Mouse (Mus musculus) ES-E14 (cell line): ENCODE results near the gene Rpl37. TPM values are rescaled to one million over a fixed set of nuclear protein-coding genes. Genes with fewer than 3 reads are reported as not detected.

Source experiments
- DNase-seq: peaks from one replicate; pipeline ENCODE4 v3.0.0-alpha.2; 2013; ENCODE audit warnings: low read depth, low spot score
- H3K27ac ChIP-seq: 2 replicates; pipeline ENCODE4 v1.5.1; 2012; ENCODE audit warnings: low read depth, mild to moderate bottlenecking, low read length, moderate library complexity, mixed read lengths; ENCODE audit not compliant: poor library complexity, insufficient read depth, severe bottlenecking
- H3K36me3 ChIP-seq: 2 replicates; pipeline ENCODE4 v1.6.1; 2012; ENCODE audit warnings: mild to moderate bottlenecking, low read length, moderate library complexity, mixed read lengths; ENCODE audit not compliant: control insufficient read depth, poor library complexity, insufficient read depth, severe bottlenecking
- H3K4me1 ChIP-seq, 2 experiments: fragments of 150-350 bp in 1 of 2; sonication (generic) in 1 of 2; 2 replicates each; pipeline ENCODE4 v1.6.1; 2012; ENCODE audit warnings: low read length in 2 of 2, mild to moderate bottlenecking in 1 of 2, mixed read lengths in 1 of 2; ENCODE audit not compliant: control insufficient read depth in 2 of 2, insufficient read depth in 2 of 2, poor library complexity in 1 of 2
- H3K4me3 ChIP-seq, 2 experiments: fragments of 150-350 bp in 1 of 2; sonication (generic) in 1 of 2; 2 replicates each; pipeline ENCODE4 v1.5.1; 2012; ENCODE audit warnings: low read length in 2 of 2, low read depth in 1 of 2, mild to moderate bottlenecking in 1 of 2, mixed read lengths in 1 of 2; ENCODE audit not compliant: insufficient read depth in 1 of 2, poor library complexity in 1 of 2, severe bottlenecking in 1 of 2
- H3K9ac ChIP-seq: 2 replicates; pipeline ENCODE4 v1.6.1; 2012; ENCODE audit warnings: low read depth, mild to moderate bottlenecking, low read length, mixed read lengths; ENCODE audit not compliant: poor library complexity, insufficient read depth, severe bottlenecking
- H3K9me3 ChIP-seq: fragments of 150-350 bp; sonication (generic); 2 replicates; pipeline ENCODE4 v1.6.1; 2012; ENCODE audit warnings: low read depth, mild to moderate bottlenecking, low read length; ENCODE audit not compliant: control insufficient read depth, insufficient read depth
- CHD2 ChIP-seq: IDR thresholded peaks from 2 replicates; pipeline ENCODE4 v1.6.1; 2014; ENCODE audit warnings: mild to moderate bottlenecking, low read depth, low read length, inconsistent platforms
- HCFC1 ChIP-seq: IDR thresholded peaks from 2 replicates; pipeline ENCODE4 v1.6.1; 2012; ENCODE audit warnings: low read length, inconsistent platforms, borderline replicate concordance; ENCODE audit not compliant: insufficient read depth
- MAFK ChIP-seq: IDR thresholded peaks from 2 replicates; pipeline ENCODE4 v1.6.1; 2014; ENCODE audit warnings: mild to moderate bottlenecking, low read depth, low read length, inconsistent platforms; ENCODE audit not compliant: insufficient read depth
- ZC3H11A ChIP-seq: IDR thresholded peaks from 2 replicates; pipeline ENCODE4 v1.6.1; 2012; ENCODE audit warnings: low read depth, mild to moderate bottlenecking, inconsistent platforms, low read length, borderline replicate concordance
- ZNF384 ChIP-seq: IDR thresholded peaks from 2 replicates; pipeline ENCODE4 v1.6.1; 2012; ENCODE audit warnings: low read depth, low read length, inconsistent platforms
- in situ Hi-C, 2 experiments: fragments of 600-800 bp; cut with MboI; formaldehyde crosslinking; loops; one replicate each; pipeline ENCODE4 v1.15.1; 2025; ENCODE audit warnings: low sequenced_read_pairs in 2 of 2, inconsistent platforms in 1 of 2; ENCODE audit not compliant: unreplicated experiment in 2 of 2
- total RNA-seq: library from RNA; depleted of rRNA; stranded (reverse); fragments of 300-350 nt; gene quantifications from 2 replicates; pipeline ENCODE4 v1.2.3, GENCODE M21; 2012

The Rpl37 gene
- total RNA-seq, 1 experiment, result 1,373 TPM

DNA sequence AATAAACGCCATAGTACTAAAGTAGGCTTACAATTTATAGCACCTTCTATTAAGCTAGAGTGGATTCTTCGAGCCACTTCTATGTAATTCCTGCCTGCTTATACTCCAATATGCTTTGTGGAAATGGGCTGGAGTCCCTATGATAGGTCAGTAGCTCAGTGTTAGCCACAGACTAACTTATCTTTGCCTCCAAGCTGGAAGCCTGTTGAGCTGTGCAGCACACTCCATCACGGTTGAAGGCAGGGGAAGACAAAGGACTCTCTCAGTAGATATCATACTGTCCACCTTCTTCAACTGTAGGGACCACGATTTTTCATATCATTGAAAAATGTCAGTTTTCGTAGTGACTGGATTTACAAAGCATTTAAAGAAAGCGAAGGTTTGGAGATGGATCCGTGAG, 23.4 kb downstream of the Rpl37 start:
- H3K4me1 ChIP-seq, result peaks cover 4 to 7% of the 10 kb centered on the region in 2 experiments; a peak in 3 of 4 replicates
- H3K9me3 ChIP-seq, result no peaks in the 10 kb centered on the region
- in situ Hi-C loops, result no loop called here
- no peak overlapping the region for H3K4me3 ChIP-seq
- TF ChIP-seq ZNF384, result no peak
- no peak for TF ChIP-seq MAFK
- TF ChIP-seq ZC3H11A, result no peak
- TF ChIP-seq CHD2, result no peak
- TF ChIP-seq HCFC1, result no peak
- no peak overlapping the region for H3K9ac ChIP-seq
- no peak for DNase-seq
- no peak overlapping the region for H3K27ac ChIP-seq
- no peaks in the 10 kb centered on the region for H3K36me3 ChIP-seq

DNA sequence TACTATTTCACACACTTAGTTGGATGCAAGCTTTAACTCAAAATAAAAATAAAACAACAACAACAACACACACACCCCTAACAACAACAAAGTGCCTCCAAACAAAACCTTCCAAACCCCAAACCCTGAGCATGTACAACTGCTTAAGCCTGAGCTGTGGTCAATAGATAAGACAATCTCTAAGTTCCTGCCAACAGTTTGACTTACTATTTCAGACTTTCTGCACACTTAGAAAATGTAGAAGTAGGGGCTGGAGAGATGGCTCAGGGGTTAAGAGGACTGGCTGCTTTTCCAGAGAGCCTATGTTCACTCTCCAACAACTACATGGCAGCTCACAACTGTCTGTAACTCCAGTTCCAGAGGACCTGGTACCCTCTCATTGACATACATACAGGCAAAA, 23.9 kb downstream of the Rpl37 start:
- Histone ChIP-seq H3K27ac (no peak overlapping the region), H3K4me1 (peaks cover 4 to 10% of the 10 kb centered on the region in 2 experiments; a peak in 3 of 4 replicates), H3K4me3 (no peak overlapping the region), H3K9ac (no peak overlapping the region), H3K36me3 (no peaks in the 10 kb centered on the region), H3K9me3 (no peaks in the 10 kb centered on the region)
- TF ChIP-seq ZC3H11A (no peak), MAFK (no peak), HCFC1 (no peak), CHD2 (no peak), ZNF384 (no peak)
- in situ Hi-C loops, result no loop called here
- no peak for DNase-seq

DNA sequence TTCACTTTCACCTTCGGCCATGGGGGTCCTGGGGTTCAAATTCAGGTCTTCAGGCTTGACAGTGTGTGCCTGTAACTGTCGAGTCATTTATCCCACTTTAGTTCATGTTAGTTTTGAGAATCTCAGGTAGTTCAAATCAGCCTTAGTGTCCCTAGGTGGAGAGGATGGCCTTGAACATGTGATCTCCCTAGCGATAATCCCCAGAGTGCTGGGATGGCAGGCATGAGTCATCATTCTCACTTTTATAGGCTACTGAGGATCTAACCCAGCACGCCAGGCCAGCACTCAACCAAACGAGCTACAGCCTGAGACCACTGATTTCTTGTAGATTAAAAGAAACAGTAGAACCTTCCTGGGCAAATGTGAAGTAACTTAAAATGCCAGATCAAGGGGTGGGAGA, 25.6 kb downstream of the Rpl37 start:
- Histone ChIP-seq H3K4me3 (no peak overlapping the region), H3K9me3 (no peaks in the 10 kb centered on the region), H3K9ac (no peak overlapping the region), H3K36me3 (no peaks in the 10 kb centered on the region), H3K4me1 (peaks cover 0 to 5% of the 10 kb centered on the region in 2 experiments; a peak in 1 of 4 replicates), H3K27ac (no peak overlapping the region)
- TF ChIP-seq ZNF384, result no peak
- TF ChIP-seq ZC3H11A, result no peak
- 0 out of 2 replicates have a peak, but pooled peaks have one; percentile 21 for TF ChIP-seq MAFK
- no peak for DNase-seq
- in situ Hi-C loops, result no loop called here

DNA sequence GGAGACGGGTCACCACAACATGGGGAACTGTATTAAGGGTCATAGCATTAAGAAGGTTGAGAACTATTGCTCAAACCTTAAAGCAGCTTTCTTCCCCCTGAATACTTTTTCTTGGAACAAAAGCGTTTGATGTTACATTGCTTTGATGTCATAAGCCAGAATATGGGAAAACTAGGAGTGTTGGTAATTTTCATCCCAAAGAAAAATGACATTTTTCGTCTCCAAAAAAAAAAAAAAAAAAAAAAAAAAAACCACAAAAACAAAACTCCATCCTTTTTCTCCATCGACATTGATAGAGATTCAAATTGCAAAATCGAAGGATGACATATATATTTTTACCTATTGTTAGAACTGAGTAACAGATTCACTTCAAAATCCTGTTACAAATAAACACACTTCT, 26.3 kb downstream of the Rpl37 start:
- in situ Hi-C loops, result no loop called here
- Histone ChIP-seq H3K27ac (no peak overlapping the region), H3K4me1 (peaks cover 0 to 5% of the 10 kb centered on the region in 2 experiments; a peak in 1 of 4 replicates), H3K9me3 (no peaks in the 10 kb centered on the region), H3K4me3 (peak overlapping the region in 1 of 2 experiments; percentile 68; a peak in 2 of 4 replicates), H3K36me3 (no peaks in the 10 kb centered on the region), H3K9ac (no peak overlapping the region)
- DNase-seq, result no peak
- TF ChIP-seq ZC3H11A (no peak), ZNF384 (peak; percentile 33; the same call in 1 of the 2 replicates)

DNA sequence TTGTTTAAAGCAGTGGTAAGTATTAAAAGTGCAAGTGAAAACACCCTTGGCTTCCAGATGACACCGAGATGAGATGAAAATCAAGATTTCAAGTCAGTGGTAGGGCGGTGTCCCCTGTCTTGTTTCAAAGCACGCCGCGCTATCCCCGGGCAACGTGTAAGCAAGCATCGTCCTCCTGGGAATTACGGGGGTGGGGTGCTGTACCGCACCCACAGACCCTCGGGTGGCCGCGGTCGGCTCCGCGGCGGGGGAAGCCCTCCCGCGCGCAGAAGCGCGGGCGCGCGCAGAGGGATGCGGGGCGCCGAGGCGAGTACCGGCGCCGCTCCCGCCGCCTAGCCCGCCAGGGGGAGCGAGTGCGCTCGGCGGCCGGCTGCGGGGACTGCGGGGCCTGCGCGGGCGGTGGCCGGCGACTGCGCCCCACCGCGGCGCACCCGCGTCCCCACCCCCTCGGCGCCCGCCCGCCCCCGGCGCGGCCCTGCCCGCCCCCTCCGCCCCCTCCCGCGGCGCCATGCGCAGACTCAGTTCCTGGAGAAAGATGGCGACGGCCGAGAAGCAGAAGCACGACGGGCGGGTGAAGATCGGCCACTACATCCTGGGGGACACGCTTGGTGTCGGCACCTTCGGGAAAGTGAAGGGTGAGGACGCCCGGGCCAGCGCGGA, 27.0 kb downstream of the Rpl37 start, which contains the start of gene Prkaa1:
TSS of gene Prkaa1 (plus strand) at position 501 of the 660 bp plus-strand sequence.
- no peaks in the 10 kb centered on the region for H3K36me3 ChIP-seq
- peak within 1 kb of the TSS; percentile 89 to 96 for H3K4me3 ChIP-seq
- H3K9me3 ChIP-seq, result no peaks in the 10 kb centered on the region
- peak within 1 kb of the TSS; percentile 79 for H3K27ac ChIP-seq
- no peak for TF ChIP-seq HCFC1
- no peak for DNase-seq
- peak within 1 kb of the TSS; percentile 98 for H3K9ac ChIP-seq
- peaks cover 0 to 3% of the 10 kb centered on the region in 2 experiments; a peak in 1 of 4 replicates for H3K4me1 ChIP-seq
- in situ Hi-C loops, result no loop called here
